Comparison of ENCODE assay signal across 22 mouse cellular contexts in the genomic region with DNA sequence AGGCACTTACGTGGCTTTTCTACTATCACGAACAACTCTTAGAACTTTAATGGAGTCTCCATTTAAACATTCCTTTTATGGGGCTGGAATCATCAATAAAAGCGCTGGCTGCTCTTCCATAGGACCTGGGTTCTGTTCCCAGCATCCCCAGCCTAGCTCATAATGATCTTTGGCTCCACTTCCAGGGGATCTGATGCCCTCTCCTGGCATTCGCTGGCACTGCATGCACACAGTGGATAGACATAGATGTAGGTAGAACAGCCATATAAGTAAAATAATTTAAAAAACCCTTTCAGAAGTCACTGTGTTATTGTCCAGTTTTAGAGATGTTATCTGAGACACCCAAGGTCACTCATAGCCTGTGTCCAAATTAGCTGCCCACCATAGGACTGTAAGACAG.
A peak's percentile ranks its signal among the peaks of the same experiment; 100 is the strongest.
DNase-seq lines count a peak whose midpoint lies in the region; TF ChIP-seq lines count a peak whose summit lies in the region.
"Had no signal": no experiment of that assay in that cellular context is flagged by ENCODE, and none has a peak within 500 bp of the region (broad histone marks: within the 10 kb centered on the region; RNA-seq: fewer than 3 reads in every experiment).

No protein-coding gene starts in this region.

- H3K36me3 ChIP-seq in testis, adult 2 months (ENCODE audit: control insufficient read depth, insufficient read depth, low read length): no peaks in the 10 kb centered on the region
- H3K36me3 ChIP-seq in ES-Bruce4 (ENCODE audit: control insufficient read depth, insufficient read depth, low read length, poor library complexity, severe bottlenecking): no peaks in the 10 kb centered on the region
- no peaks in the 10 kb centered on the region for H3K36me3 ChIP-seq in heart, adult 2 months (ENCODE audit: control insufficient read depth, insufficient read depth, low read length)
- H3K36me3 ChIP-seq: heart, embryonic 10.5 days; hindbrain, embryonic 15.5 days; limb, embryonic 12.5 days; liver, embryonic 12.5 days; midbrain, embryonic 12.5 days; neural tube, embryonic 12.5 days had no signal

- H3K4me1 ChIP-seq in testis, adult 2 months (ENCODE audit: control insufficient read depth, insufficient read depth, low read length): no peaks in the 10 kb centered on the region
- H3K4me1 ChIP-seq in ES-Bruce4 (ENCODE audit: control insufficient read depth, insufficient read depth, low read length): no peaks in the 10 kb centered on the region
- H3K4me1 ChIP-seq in heart, adult 2 months (ENCODE audit: control insufficient read depth, insufficient read depth, low read length): no peaks in the 10 kb centered on the region
- H3K4me1 ChIP-seq: heart, embryonic 10.5 days; liver, embryonic 12.5 days had no signal

- WGBS in heart, adult 2 months: 86% methylated on average over 4 of the region's 4 CpGs

- no peaks in the 10 kb centered on the region for H3K79me2 ChIP-seq in heart, adult 2 months (replicated peaks; ENCODE audit: control insufficient read depth, insufficient read depth, low read length)

- TF ChIP-seq EP300 in ES-Bruce4 (IDR thresholded peaks at IDR 0.05; ENCODE audit: insufficient read depth, low read depth, low read length): no peak
- no peak for TF ChIP-seq EP300 in heart, adult 2 months (IDR thresholded peaks at IDR 0.05; ENCODE audit: insufficient read depth, low read depth, low read length)

- intact Hi-C loops in heart, adult 2 months (cut with DNase I): no loop called here

- no peak overlapping the region for H3K4me3 ChIP-seq in testis, adult 2 months (ENCODE audit: control insufficient read depth, low read depth, low read length)
- no peak overlapping the region for H3K4me3 ChIP-seq in ES-Bruce4 (ENCODE audit: low read depth, low read length)
- H3K4me3 ChIP-seq in heart, adult 2 months: no peak overlapping the region
- H3K4me3 ChIP-seq: forebrain, embryonic 13.5 days; heart, embryonic 10.5 days; hindbrain, embryonic 15.5 days; limb, embryonic 12.5 days; liver, embryonic 12.5 days; midbrain, embryonic 12.5 days; neural tube, embryonic 12.5 days had no signal

- H3K9ac ChIP-seq in ES-Bruce4 (ENCODE audit: low read depth, poor library complexity, severe bottlenecking): no peak overlapping the region
- no peak overlapping the region for H3K9ac ChIP-seq in heart, adult 2 months (ENCODE audit: low read depth, low read length)
- H3K9ac ChIP-seq: forebrain, embryonic 13.5 days; hindbrain, embryonic 15.5 days; limb, embryonic 12.5 days; liver, embryonic 12.5 days; midbrain, embryonic 12.5 days; neural tube, embryonic 12.5 days had no signal

- H3K27ac ChIP-seq in testis, adult 2 months (ENCODE audit: control insufficient read depth, insufficient read depth, low read depth, low read length): no peak overlapping the region
- H3K27ac ChIP-seq in ES-Bruce4 (ENCODE audit: insufficient read depth, low read length): no peak overlapping the region
- H3K27ac ChIP-seq in heart, adult 2 months: no peak overlapping the region
- H3K27ac ChIP-seq: forebrain, embryonic 13.5 days; heart, embryonic 10.5 days; hindbrain, embryonic 15.5 days; kidney, postnatal 0 days; limb, embryonic 12.5 days; liver, embryonic 12.5 days; midbrain, embryonic 12.5 days; neural tube, embryonic 12.5 days had no signal

- no peak for DNase-seq in testis, postnatal 10 days (ENCODE audit: low spot score)
- peak; percentile 7 for DNase-seq in WW6 (ENCODE audit: low read depth, low spot score)
- DNase-seq in heart, adult 2 months: no peak
- DNase-seq in cerebellum, postnatal 36 days: no peak
- no peak for DNase-seq in cerebellum, adult 11-12 months
- DNase-seq: cerebellum, adult 2 months; cerebellum, postnatal 25 days; embryo, embryonic 11 days; heart, postnatal 4 days; kidney, adult 2 months; lung, adult 18-20 months; lung, postnatal 14 days had no signal

- H3K9me3 ChIP-seq in ES-Bruce4 (replicated peaks; ENCODE audit: control insufficient read depth, insufficient read depth, low read length, poor library complexity, severe bottlenecking): no peaks in the 10 kb centered on the region
- H3K9me3 ChIP-seq: heart, embryonic 10.5 days; hindbrain, embryonic 15.5 days; limb, embryonic 12.5 days; liver, embryonic 12.5 days; midbrain, embryonic 12.5 days; neural tube, embryonic 12.5 days had no signal

- TF ChIP-seq CTCF in testis, adult 2 months (IDR thresholded peaks at IDR 0.05; ENCODE audit: control insufficient read depth, insufficient read depth, insufficient replicate concordance, low read depth, low read length): peak; percentile 36; the same call in 1 of the 2 replicates
- TF ChIP-seq CTCF in ES-Bruce4 (IDR thresholded peaks at IDR 0.05; ENCODE audit: low read depth, low read length): peak; percentile 64
- TF ChIP-seq CTCF in heart, adult 2 months (IDR thresholded peaks at IDR 0.05): no peak

- no peaks in the 10 kb centered on the region for H3K27me3 ChIP-seq in testis, adult 2 months (ENCODE audit: control insufficient read depth, insufficient read depth, low read length)
- H3K27me3 ChIP-seq in ES-Bruce4 (ENCODE audit: control insufficient read depth, insufficient read depth, low read length, poor library complexity, severe bottlenecking): no peaks in the 10 kb centered on the region
- no peaks in the 10 kb centered on the region for H3K27me3 ChIP-seq in heart, adult 2 months (ENCODE audit: control insufficient read depth, insufficient read depth, low read length)
- H3K27me3 ChIP-seq: hindbrain, embryonic 15.5 days; liver, embryonic 12.5 days; neural tube, embryonic 12.5 days had no signal

- TF ChIP-seq POLR2A in testis, adult 2 months (IDR thresholded peaks at IDR 0.05; ENCODE audit: control insufficient read depth, low read depth, low read length): no peak
- no peak for TF ChIP-seq POLR2A in ES-Bruce4 (IDR thresholded peaks at IDR 0.05; ENCODE audit: insufficient read depth, low read length)
- TF ChIP-seq POLR2A in heart, adult 2 months (IDR thresholded peaks at IDR 0.05; ENCODE audit: insufficient read depth, low read depth, low read length): no peak
